Mouse (Mus musculus) stomach, embryonic 15.5 days (tissue): Measurements from ENCODE around the gene Slco3a1. TPM values are rescaled to one million over a fixed set of nuclear protein-coding genes. Genes with fewer than 3 reads are reported as not detected.

Experiments
- ATAC-seq: fragments of 200-750 bp; cut with Nextera tagmentation; 2 replicates; pipeline ENCODE4 v1.8.0; 2017; ENCODE audit warnings: low read depth, moderate number of reproducible peaks, moderate TSS enrichment; ENCODE audit not compliant: insufficient read depth, low FRiP score
- H3K27ac ChIP-seq: fragments of 300-500 bp; sonication (generic); 2 replicates; pipeline ENCODE4 v1.5.1; 2015; ENCODE audit warnings: mild to moderate bottlenecking, inconsistent platforms
- H3K27me3 ChIP-seq: fragments of 300-500 bp; sonication (generic); replicated peaks from 2 replicates; pipeline ENCODE4 v1.6.1; 2015; ENCODE audit warnings: inconsistent platforms
- H3K36me3 ChIP-seq: fragments of 300-500 bp; sonication (generic); 2 replicates; pipeline ENCODE4 v1.6.1; 2015; ENCODE audit warnings: inconsistent platforms
- H3K4me1 ChIP-seq: fragments of 300-500 bp; sonication (generic); 2 replicates; pipeline ENCODE4 v1.6.1; 2015; ENCODE audit warnings: inconsistent platforms
- H3K4me2 ChIP-seq: fragments of 300-500 bp; sonication (generic); 2 replicates; pipeline ENCODE4 v1.6.1; 2015; ENCODE audit warnings: mild to moderate bottlenecking, inconsistent platforms
- H3K4me3 ChIP-seq: fragments of 300-500 bp; sonication (generic); replicated peaks from 2 replicates; pipeline ENCODE4 v1.5.1; 2015; ENCODE audit warnings: inconsistent platforms
- H3K9ac ChIP-seq: fragments of 300-500 bp; sonication (generic); 2 replicates; pipeline ENCODE4 v1.6.1; 2015; ENCODE audit warnings: inconsistent platforms
- H3K9me3 ChIP-seq: fragments of 300-500 bp; sonication (generic); 2 replicates; pipeline ENCODE4 v1.6.1; 2016; ENCODE audit warnings: inconsistent platforms
- WGBS: fragments of 180-500 bp; shearing (Covaris S2); methylation state at CpG from one replicate; pipeline ENCODE4 v1.1.7; 2015; 5-methylcytosine and 5-hydroxymethylcytosine counted together
- polyA plus RNA-seq: library from polyadenylated mRNA; unstranded; fragments of >200 nt; fragmentation: Nextera tagmentation; extraction: Ambion mirVana; gene quantifications from 2 replicates; pipeline ENCODE4 v1.2.1, GENCODE M21; 2015

Gene Slco3a1
- polyA plus RNA-seq, 1 experiment from 2014 or later = 11.4 TPM

DNA sequence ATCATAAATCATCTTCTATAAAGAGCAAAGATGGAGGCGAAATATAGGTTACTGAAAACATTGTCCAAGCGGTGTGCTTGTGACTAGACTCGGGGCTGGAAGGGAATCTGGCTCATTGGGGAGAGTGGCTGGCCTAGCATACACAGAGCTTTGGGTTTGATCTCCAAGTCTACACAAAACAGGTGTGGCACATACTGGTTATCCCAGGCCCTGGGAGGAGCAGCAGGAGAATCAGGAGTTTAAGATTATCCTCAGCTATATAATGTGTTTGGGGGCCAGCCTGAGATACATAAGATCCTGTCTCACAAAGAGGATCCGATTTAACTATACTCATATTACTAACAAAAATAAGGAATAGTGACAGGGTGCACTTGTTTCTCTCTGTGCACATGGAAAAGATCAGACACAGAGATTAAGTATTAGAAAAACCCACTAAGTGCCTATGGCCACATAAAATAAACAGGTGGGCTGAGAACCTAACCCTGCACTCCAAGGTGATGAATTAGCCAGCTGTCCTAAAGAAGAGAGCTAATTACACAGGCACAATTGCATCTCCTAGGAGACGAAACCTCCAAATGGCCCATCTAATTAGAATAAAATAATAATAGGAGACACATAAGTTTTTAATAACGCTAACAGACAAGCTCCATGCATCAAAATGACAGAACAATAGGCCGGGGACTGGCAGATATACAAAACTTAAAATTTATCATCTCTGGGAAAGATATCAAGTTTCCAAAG, 224.3 kb downstream of the Slco3a1 start:
- no peak for ATAC-seq

DNA sequence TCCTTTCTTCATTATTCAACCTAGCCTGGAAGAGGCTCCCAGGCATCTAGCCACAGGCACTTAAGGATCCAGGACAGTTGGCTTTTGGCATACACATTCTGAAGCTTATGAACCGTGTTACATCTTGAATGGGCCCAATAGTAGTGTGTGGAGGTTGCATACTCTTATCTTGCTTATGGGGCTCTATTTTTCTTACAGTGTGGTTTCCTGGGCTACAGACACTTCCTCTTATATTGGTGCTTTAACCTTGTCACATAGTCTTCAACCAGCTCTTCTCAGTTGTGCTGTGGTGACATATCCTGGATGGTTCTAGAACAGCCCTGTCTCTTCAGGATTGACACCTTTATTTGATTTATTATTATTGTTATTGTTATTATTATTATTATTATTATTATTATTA, 225.6 kb downstream of the Slco3a1 start:
- Histone ChIP-seq H3K27ac (no peak overlapping the region), H3K9ac (no peak overlapping the region), H3K4me1 (no peaks in the 10 kb centered on the region), H3K27me3 (no peaks in the 10 kb centered on the region), H3K4me3 (no peak overlapping the region), H3K36me3 (no peaks in the 10 kb centered on the region), H3K4me2 (no peak overlapping the region), H3K9me3 (no peaks in the 10 kb centered on the region)
- 72% methylated on average over 1 of the region's 1 CpGs for WGBS
- ATAC-seq = no peak

More for the DNA sequence above, 224.3 kb downstream of the Slco3a1 start:
- WGBS = 61% methylated on average over 7 of the region's 7 CpGs
- Histone ChIP-seq H3K27me3 (no peaks in the 10 kb centered on the region), H3K27ac (no peak overlapping the region), H3K4me3 (no peak overlapping the region), H3K9ac (no peak overlapping the region), H3K4me2 (no peak overlapping the region), H3K36me3 (no peaks in the 10 kb centered on the region), H3K4me1 (no peaks in the 10 kb centered on the region), H3K9me3 (no peaks in the 10 kb centered on the region)

DNA sequence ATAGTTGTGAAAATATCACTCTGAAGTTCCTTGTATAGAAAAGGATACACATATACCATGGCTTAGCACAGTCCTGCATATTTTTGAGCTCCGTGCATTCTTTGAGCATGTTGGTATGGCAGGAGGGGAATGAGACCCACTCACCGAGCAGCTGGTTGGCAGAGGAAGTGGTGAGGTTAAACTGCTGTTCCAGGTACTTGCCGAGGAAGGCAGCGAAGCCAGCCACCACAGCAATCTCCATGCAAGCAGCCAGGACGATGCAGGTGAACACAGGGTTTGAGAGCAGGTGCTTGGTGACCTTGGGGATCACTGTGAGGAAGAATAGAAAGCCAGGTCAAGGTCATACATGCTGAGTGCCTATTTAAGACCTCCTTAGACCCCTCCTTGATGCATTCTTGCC, 226.9 kb downstream of the Slco3a1 start:
- no peaks in the 10 kb centered on the region for H3K9me3 ChIP-seq
- no peak overlapping the region for H3K4me3 ChIP-seq
- H3K4me2 ChIP-seq = no peak overlapping the region
- no peak overlapping the region for H3K27ac ChIP-seq
- no peak overlapping the region for H3K9ac ChIP-seq
- H3K4me1 ChIP-seq = 0 out of 2 replicates have a peak, but pooled peaks cover 6% of the 10 kb centered on the region
- no peaks in the 10 kb centered on the region for H3K36me3 ChIP-seq
- no peak for ATAC-seq
- H3K27me3 ChIP-seq = no peaks in the 10 kb centered on the region
- 87% methylated on average over 5 of the region's 5 CpGs for WGBS

DNA sequence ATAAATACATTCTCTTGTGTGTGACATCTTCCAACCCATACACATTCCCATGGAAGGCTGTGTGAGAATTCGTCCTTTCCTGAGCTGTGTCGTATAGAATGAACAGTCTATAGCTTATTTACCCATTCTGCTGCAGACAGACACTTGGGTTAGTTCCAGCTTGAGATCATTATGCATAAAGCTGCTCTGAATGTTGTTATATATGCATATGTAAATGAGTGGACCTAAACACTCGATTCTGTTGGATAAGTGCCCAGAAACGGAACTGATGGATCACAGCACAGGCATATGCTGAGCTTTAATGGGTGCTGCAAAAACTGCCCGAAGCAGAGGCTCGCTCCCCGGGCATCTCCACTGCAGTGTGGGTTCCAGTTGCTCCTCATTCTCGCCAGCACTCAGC, 229.5 kb downstream of the Slco3a1 start:
- Histone ChIP-seq H3K4me1 (0 out of 2 replicates have a peak, but pooled peaks cover 6% of the 10 kb centered on the region), H3K27ac (no peak overlapping the region), H3K9ac (no peak overlapping the region), H3K4me2 (no peak overlapping the region), H3K27me3 (no peaks in the 10 kb centered on the region), H3K9me3 (no peaks in the 10 kb centered on the region), H3K36me3 (no peaks in the 10 kb centered on the region), H3K4me3 (no peak overlapping the region)
- 42% methylated on average over 8 of the region's 8 CpGs for WGBS
- no peak for ATAC-seq

DNA sequence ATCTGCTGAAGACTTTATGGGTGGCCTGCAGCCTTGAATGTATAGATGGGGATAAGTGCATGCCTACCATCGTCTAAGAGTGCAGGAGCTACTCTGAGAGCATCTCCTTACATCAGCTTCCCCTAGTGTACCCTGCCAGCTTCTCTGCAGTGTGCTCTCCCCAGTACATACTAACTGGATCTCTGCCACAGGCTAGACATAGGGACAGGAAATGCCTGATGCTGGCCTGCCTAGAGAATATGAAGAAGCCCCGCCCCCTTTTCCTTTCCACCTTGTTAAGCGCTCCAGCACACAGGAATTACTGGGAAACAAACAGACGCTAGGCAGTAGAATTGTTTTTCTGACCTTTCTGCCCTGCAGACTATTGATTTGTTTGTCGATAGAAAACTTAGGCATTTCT, 230.9 kb downstream of the Slco3a1 start:
- H3K36me3 ChIP-seq = no peaks in the 10 kb centered on the region
- H3K9me3 ChIP-seq = no peaks in the 10 kb centered on the region
- no peak overlapping the region for H3K27ac ChIP-seq
- H3K9ac ChIP-seq = no peak overlapping the region
- 0 out of 2 replicates have a peak, but pooled peaks cover 6% of the 10 kb centered on the region for H3K4me1 ChIP-seq
- H3K27me3 ChIP-seq = no peaks in the 10 kb centered on the region
- no peak; the same call in 1 of the 2 replicates for ATAC-seq
- no peak overlapping the region for H3K4me2 ChIP-seq
- 45% methylated on average over 5 of the region's 5 CpGs for WGBS
- no peak overlapping the region for H3K4me3 ChIP-seq

DNA sequence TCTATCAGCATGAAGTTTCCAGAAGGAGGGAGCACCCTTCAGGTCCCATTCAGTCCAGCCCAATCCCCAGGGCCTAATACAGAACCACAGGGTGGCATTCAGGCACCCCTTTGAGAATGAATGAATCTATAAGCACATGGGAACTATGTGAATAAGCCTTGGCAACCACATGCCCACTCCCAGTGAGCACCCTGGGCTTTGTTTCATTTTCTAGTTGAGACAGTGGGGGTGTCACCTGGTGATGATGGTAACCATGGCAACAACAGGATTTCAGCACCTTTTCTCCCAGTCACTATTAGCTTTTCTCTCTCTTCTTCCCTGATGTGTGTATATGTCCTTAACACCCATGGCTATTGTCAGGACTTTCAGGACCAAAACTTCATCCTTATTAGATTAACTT, 231.4 kb downstream of the Slco3a1 start:
- ATAC-seq = no peak

DNA sequence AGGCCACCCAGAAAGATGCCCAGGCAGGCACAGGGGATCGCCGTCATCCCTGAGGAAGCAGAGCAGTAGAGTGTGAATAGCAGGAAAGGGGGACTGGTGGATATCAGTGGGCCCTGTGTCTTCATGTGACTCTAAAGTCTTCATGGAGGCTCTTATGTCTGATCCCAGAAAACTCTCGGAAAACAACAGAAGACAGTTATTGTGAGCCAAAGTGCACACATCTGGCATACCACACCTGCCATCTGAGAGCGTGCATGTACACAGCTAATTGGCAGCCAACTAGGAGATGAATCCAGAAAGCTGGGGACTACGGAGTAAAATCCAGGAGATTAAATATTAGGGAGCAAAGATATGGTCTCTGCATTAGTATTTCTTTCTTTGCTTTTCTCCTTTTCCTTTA, 233.9 kb downstream of the Slco3a1 start:
- no peak overlapping the region for H3K9ac ChIP-seq
- no peaks in the 10 kb centered on the region for H3K27me3 ChIP-seq
- H3K36me3 ChIP-seq = no peaks in the 10 kb centered on the region
- 91% methylated on average over 5 of the region's 5 CpGs for WGBS
- 0 out of 2 replicates have a peak, but pooled peaks cover 10% of the 10 kb centered on the region for H3K4me1 ChIP-seq
- H3K9me3 ChIP-seq = no peaks in the 10 kb centered on the region
- no peak overlapping the region for H3K4me3 ChIP-seq
- H3K4me2 ChIP-seq = no peak overlapping the region
- no peak overlapping the region for H3K27ac ChIP-seq
- no peak for ATAC-seq

More for the DNA sequence above, 231.4 kb downstream of the Slco3a1 start:
- H3K4me2 ChIP-seq = no peak overlapping the region
- H3K4me3 ChIP-seq = no peak overlapping the region
- no peaks in the 10 kb centered on the region for H3K36me3 ChIP-seq
- no peaks in the 10 kb centered on the region for H3K27me3 ChIP-seq
- no peaks in the 10 kb centered on the region for H3K9me3 ChIP-seq
- H3K27ac ChIP-seq = no peak overlapping the region
- no peak overlapping the region for H3K9ac ChIP-seq
- H3K4me1 ChIP-seq = 0 out of 2 replicates have a peak, but pooled peaks cover 6% of the 10 kb centered on the region

DNA sequence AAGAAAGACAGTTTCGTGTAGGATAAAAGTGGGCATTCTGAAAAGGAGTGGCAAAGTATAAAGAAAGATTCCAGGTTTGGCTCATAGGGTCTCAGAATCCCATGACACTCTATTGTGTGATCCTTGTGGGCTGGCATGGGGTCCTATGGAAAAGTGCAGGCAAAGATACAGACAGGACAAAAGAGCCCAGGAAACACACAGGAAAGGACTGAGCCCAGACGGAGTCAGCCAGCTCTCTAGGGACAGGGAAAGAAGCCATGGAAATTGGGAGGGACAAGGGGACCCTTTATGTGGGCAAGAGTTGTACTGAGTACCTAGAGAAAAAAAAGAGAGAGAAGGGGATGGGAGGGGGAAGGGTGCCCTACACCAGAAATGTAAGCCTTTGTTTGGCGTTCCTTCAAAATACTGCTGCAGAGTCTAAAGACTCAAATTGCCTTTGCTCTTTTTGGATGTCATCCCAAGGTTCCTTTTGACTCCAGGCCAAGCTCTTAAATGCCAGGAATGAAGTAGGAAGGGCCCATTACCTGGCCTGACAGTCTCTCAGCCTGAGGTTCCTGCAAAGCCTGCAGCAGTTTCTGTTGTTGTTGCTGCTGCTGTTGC, 238.6 kb downstream of the Slco3a1 start:
- H3K36me3 ChIP-seq = no peaks in the 10 kb centered on the region
- 71% methylated on average over 3 of the region's 3 CpGs for WGBS
- H3K9ac ChIP-seq = no peak overlapping the region
- H3K4me3 ChIP-seq = no peak overlapping the region
- H3K4me1 ChIP-seq = 0 out of 2 replicates have a peak, but pooled peaks cover 4% of the 10 kb centered on the region
- H3K27me3 ChIP-seq = no peaks in the 10 kb centered on the region
- H3K4me2 ChIP-seq = no peak overlapping the region
- ATAC-seq = no peak
- H3K27ac ChIP-seq = no peak overlapping the region
- no peaks in the 10 kb centered on the region for H3K9me3 ChIP-seq

DNA sequence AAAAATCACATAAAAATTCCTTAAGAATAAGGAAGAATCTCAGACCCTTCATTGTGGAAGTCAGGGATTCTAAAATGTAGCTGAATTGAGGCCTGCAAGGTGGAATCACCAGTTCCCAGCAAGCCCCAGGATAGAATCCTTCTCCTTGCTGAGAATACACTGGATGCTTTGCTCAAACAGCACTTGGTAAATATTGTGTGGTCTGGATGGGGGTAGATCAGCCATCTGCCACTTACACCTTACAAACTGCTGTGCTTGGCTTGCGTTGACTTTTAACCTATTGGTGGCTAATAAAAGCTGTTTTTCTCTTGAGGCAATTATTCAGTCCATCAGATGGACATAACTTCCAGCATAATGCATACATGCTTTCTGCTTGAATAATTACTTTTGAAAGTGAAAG, 240.3 kb downstream of the Slco3a1 start:
- no peak overlapping the region for H3K9ac ChIP-seq
- no peaks in the 10 kb centered on the region for H3K9me3 ChIP-seq
- ATAC-seq = no peak
- WGBS = 87% methylated on average over 1 of the region's 1 CpGs
- no peaks in the 10 kb centered on the region for H3K36me3 ChIP-seq
- H3K4me1 ChIP-seq = 0 out of 2 replicates have a peak, but pooled peaks cover 4% of the 10 kb centered on the region
- H3K4me2 ChIP-seq = no peak overlapping the region
- no peak overlapping the region for H3K27ac ChIP-seq
- H3K4me3 ChIP-seq = no peak overlapping the region
- H3K27me3 ChIP-seq = no peaks in the 10 kb centered on the region

DNA sequence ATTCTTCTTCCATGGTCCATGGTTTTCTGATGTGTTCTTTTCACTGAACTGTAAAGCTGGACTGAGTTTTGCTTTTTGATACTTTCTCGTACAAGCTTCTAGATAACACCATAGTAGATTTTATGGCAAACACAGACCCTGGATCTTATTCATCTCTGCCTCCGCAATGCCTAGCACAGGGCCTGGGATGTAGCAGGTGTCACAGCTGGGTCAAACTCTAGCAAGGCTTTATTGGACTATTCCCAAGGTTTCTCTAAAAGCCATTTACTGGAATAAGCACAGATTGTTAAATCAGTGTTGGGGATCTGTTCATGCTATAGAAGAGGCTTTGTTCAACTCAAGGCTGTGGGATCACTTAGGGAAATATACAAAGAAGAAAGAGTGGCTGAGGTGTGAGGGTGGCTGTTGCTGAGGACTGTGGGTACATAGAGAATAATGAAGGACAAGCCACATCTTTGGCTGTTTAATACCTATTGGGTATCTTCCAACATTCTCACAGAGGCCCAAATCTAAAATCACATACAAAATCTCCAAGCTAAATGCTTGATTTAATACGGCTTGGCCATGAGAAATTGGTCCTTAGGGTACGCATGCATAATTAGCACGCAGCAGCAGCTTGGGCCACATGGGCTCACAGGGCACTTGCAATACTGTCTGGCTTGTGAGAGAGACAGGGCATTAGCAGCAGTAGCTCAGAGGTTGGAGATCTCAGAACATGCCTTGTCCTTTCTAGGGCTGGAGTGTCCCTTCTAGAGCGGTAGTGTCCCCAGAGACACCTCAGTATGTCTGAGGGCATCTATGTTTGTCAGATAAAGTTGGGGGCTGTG, 241.1 kb downstream of the Slco3a1 start:
- Histone ChIP-seq H3K9ac (no peak overlapping the region), H3K9me3 (no peaks in the 10 kb centered on the region), H3K36me3 (no peaks in the 10 kb centered on the region), H3K4me2 (no peak overlapping the region), H3K27ac (no peak overlapping the region), H3K4me1 (0 out of 2 replicates have a peak, but pooled peaks cover 4% of the 10 kb centered on the region), H3K27me3 (no peaks in the 10 kb centered on the region), H3K4me3 (no peak overlapping the region)
- no peak for ATAC-seq
- WGBS = 86% methylated on average over 6 of the region's 6 CpGs

DNA sequence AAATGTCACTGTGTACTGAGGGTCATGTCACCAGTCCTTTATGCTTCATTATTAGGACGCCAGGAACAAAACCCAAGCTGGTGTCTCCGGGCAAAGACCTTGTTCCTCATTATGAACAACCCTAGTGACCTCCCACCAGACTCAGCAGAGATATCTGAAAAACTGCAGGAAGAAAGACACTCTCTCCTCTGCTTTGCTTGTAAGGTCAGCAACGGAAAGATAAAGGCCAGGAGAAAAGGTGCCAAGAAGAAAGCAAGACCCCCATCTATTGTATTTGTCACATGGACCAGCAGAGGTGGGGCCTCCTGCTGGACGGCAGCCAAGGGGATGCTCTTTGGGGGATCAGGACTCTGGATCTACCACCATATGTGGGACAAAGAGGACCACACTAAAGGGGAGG, 243.0 kb downstream of the Slco3a1 start:
- no peak for ATAC-seq
- H3K4me1 ChIP-seq = 0 out of 2 replicates have a peak, but pooled peaks cover 4% of the 10 kb centered on the region
- WGBS = 64% methylated on average over 4 of the region's 4 CpGs
- H3K27me3 ChIP-seq = no peaks in the 10 kb centered on the region
- no peak overlapping the region for H3K27ac ChIP-seq
- H3K4me3 ChIP-seq = no peak overlapping the region
- no peaks in the 10 kb centered on the region for H3K9me3 ChIP-seq
- H3K4me2 ChIP-seq = no peak overlapping the region
- H3K36me3 ChIP-seq = no peaks in the 10 kb centered on the region
- no peak overlapping the region for H3K9ac ChIP-seq
